Mouse (Mus musculus) small intestine, adult 2 months (tissue): ENCODE measurements around the gene Prps1.

Source experiments
- CTCF ChIP-seq: fragments of 200-500 bp; IDR thresholded peaks from 2 replicates; pipeline ENCODE4 v1.5.1; 2012; ENCODE audit warnings: low read depth, mild to moderate bottlenecking, control low read depth, inconsistent platforms, low read length, moderate library complexity, mixed read lengths; ENCODE audit not compliant: insufficient replicate concordance, insufficient read length; ENCODE audit errors: extremely low read depth
- POLR2A ChIP-seq: fragments of 200-500 bp; IDR thresholded peaks from 2 replicates; pipeline ENCODE4 v1.6.1; 2012; ENCODE audit warnings: low read depth, mild to moderate bottlenecking, control low read depth, inconsistent platforms, low read length, moderate library complexity

- TF ChIP-seq CTCF (no peak), POLR2A (no peak)
Observed at GRCm38 (mm10) chrX:140427124-140427523, 29.3 kb upstream of the Prps1 start.
